Mouse (Mus musculus) olfactory bulb, adult 2 months (tissue): Measurements from ENCODE around the gene Eif4b. TPM values are rescaled to one million over a fixed set of nuclear protein-coding genes. Genes with fewer than 3 reads are reported as not detected.

Experiments used
- H3K27ac ChIP-seq: fragments of 200-500 bp; 2 replicates; pipeline ENCODE4 v1.5.1; 2012; ENCODE audit warnings: low read depth, low read length; ENCODE audit not compliant: insufficient read depth
- H3K4me1 ChIP-seq: fragments of 200-500 bp; 2 replicates; pipeline ENCODE4 v1.6.1; 2012; ENCODE audit warnings: low read length; ENCODE audit not compliant: control insufficient read depth, insufficient read depth
- H3K4me3 ChIP-seq: fragments of 200-500 bp; 2 replicates; pipeline ENCODE4 v1.5.1; 2012; ENCODE audit warnings: mild to moderate bottlenecking, low read depth, low read length, moderate library complexity; ENCODE audit not compliant: insufficient read depth
- CTCF ChIP-seq: fragments of 200-500 bp; IDR thresholded peaks from 2 replicates; pipeline ENCODE4 v1.5.1; 2012; ENCODE audit warnings: low read depth, mild to moderate bottlenecking, low read length, moderate library complexity; ENCODE audit not compliant: insufficient read depth
- POLR2A ChIP-seq: fragments of 200-500 bp; IDR thresholded peaks from 2 replicates; pipeline ENCODE4 v1.6.1; 2012; ENCODE audit warnings: mild to moderate bottlenecking, low read depth, low read length, moderate library complexity; ENCODE audit not compliant: insufficient read depth
- WGBS: fragments of 180-500 bp; shearing (Covaris S2); methylation state at CpG from one replicate; pipeline ENCODE4 v1.1.7; 2018; 5-methylcytosine and 5-hydroxymethylcytosine counted together
- polyA plus RNA-seq: library from polyadenylated mRNA; stranded (reverse); fragments of >200 nt; gene quantifications from 2 replicates; pipeline ENCODE4 v1.2.4, GENCODE M21; 2012; ENCODE audit warnings: low replicate concordance; ENCODE audit not compliant: missing spikeins, insufficient read depth, insufficient read length

Gene Eif4b
- polyA plus RNA-seq, 1 experiment = 618 TPM

- Histone ChIP-seq H3K4me1 (peaks cover 33% of the 10 kb centered on the region), H3K27ac (no peak overlapping the region), H3K4me3 (no peak overlapping the region)
- 90% methylated on average over 6 of the region's 6 CpGs for WGBS
- no peak for TF ChIP-seq CTCF
These were observed 38.6 kb downstream of the Eif4b start for GRCm38 (mm10) chr15:102112181-102112580.

GRCm38 (mm10) chr15:102112827-102113226, 39.3 kb downstream of the Eif4b start:
- H3K4me3 ChIP-seq = no peak overlapping the region
- H3K4me1 ChIP-seq = peaks cover 34% of the 10 kb centered on the region
- TF ChIP-seq CTCF (no peak), POLR2A (no peak)
- 74% methylated on average over 8 of the region's 8 CpGs for WGBS
- H3K27ac ChIP-seq = no peak overlapping the region

- Histone ChIP-seq H3K27ac (no peak overlapping the region), H3K4me3 (no peak overlapping the region), H3K4me1 (peaks cover 28% of the 10 kb centered on the region)
- TF ChIP-seq CTCF (no peak), POLR2A (no peak)
- WGBS = 90% methylated on average over 4 of the region's 4 CpGs
These were observed 40.1 kb downstream of the Eif4b start for GRCm38 (mm10) chr15:102113674-102114073.

- WGBS = 75% methylated on average over 7 of the region's 7 CpGs
- H3K27ac ChIP-seq = no peak overlapping the region
- H3K4me3 ChIP-seq = no peak overlapping the region
- H3K4me1 ChIP-seq = peaks cover 21% of the 10 kb centered on the region
- TF ChIP-seq CTCF = no peak
- TF ChIP-seq POLR2A = no peak
These were observed 41.2 kb downstream of the Eif4b start for GRCm38 (mm10) chr15:102114651-102115260.

- Histone ChIP-seq H3K4me3 (no peak overlapping the region), H3K4me1 (peaks cover 26% of the 10 kb centered on the region), H3K27ac (no peak overlapping the region)
- 72% methylated on average over 9 of the region's 9 CpGs for WGBS
- TF ChIP-seq POLR2A (no peak), CTCF (no peak)
These were observed 42.2 kb downstream of the Eif4b start for GRCm38 (mm10) chr15:102115731-102116231.

GRCm38 (mm10) chr15:102116753-102117415, 43.3 kb downstream of the Eif4b start:
- WGBS = 28% methylated on average over 11 of the region's 11 CpGs
- no peak for TF ChIP-seq POLR2A
- TF ChIP-seq CTCF = no peak
- H3K4me3 ChIP-seq = no peak overlapping the region
- peaks cover 26% of the 10 kb centered on the region for H3K4me1 ChIP-seq
- 0 out of 2 replicates have a peak overlapping the region, but pooled peaks have one; percentile 18 for H3K27ac ChIP-seq

- peaks cover 26% of the 10 kb centered on the region for H3K4me1 ChIP-seq
- 70% methylated on average over 19 of the region's 19 CpGs for WGBS
- no peak overlapping the region for H3K27ac ChIP-seq
- TF ChIP-seq CTCF (no peak), POLR2A (no peak)
- H3K4me3 ChIP-seq = no peak overlapping the region
These were observed 44.2 kb downstream of the Eif4b start for GRCm38 (mm10) chr15:102117461-102118443.

GRCm38 (mm10) chr15:102118591-102118990, 45.0 kb downstream of the Eif4b start:
- peaks cover 26% of the 10 kb centered on the region for H3K4me1 ChIP-seq
- WGBS = 94% methylated on average over 4 of the region's 4 CpGs
- H3K4me3 ChIP-seq = no peak overlapping the region
- no peak overlapping the region for H3K27ac ChIP-seq
- no peak for TF ChIP-seq POLR2A
- no peak for TF ChIP-seq CTCF
